Mouse (Mus musculus) lung, embryonic 14.5 days (tissue): ENCODE data around the gene Rcan1. TPM values are rescaled to one million over a fixed set of nuclear protein-coding genes. Genes with fewer than 3 reads are reported as not detected.

Experiments used
- ATAC-seq: fragments of 200-750 bp; cut with Nextera tagmentation; 2 replicates; pipeline ENCODE4 v1.8.0; 2017; ENCODE audit warnings: mild to moderate bottlenecking, moderate TSS enrichment, moderate library complexity; ENCODE audit not compliant: insufficient read depth
- DNase-seq: peaks from one replicate; pipeline ENCODE4 v3.0.0-alpha.2; 2015
- H3K27ac ChIP-seq: fragments of 300-500 bp; sonication (generic); 2 replicates; pipeline ENCODE4 v1.5.1; 2014; ENCODE audit warnings: low read depth, mild to moderate bottlenecking, moderate library complexity
- H3K27me3 ChIP-seq: fragments of 300-500 bp; sonication (generic); 2 replicates; pipeline ENCODE4 v1.6.1; 2014; ENCODE audit warnings: low read length, control low read depth; ENCODE audit not compliant: insufficient read depth
- H3K36me3 ChIP-seq: fragments of 300-500 bp; sonication (generic); 2 replicates; pipeline ENCODE4 v1.6.1; 2014; ENCODE audit warnings: control low read depth; ENCODE audit not compliant: insufficient read depth
- H3K4me1 ChIP-seq: fragments of 300-500 bp; sonication (generic); 2 replicates; pipeline ENCODE4 v1.6.1; 2014; ENCODE audit warnings: antibody characterized with exemption, control low read depth; ENCODE audit not compliant: insufficient read depth
- H3K4me2 ChIP-seq: fragments of 300-500 bp; sonication (generic); 2 replicates; pipeline ENCODE4 v1.6.1; 2014; ENCODE audit warnings: mild to moderate bottlenecking
- H3K4me3 ChIP-seq: fragments of 300-500 bp; sonication (generic); 2 replicates; pipeline ENCODE4 v1.5.1; 2014; ENCODE audit warnings: low read depth, low read length
- H3K9ac ChIP-seq: fragments of 300-500 bp; sonication (generic); 2 replicates; pipeline ENCODE4 v1.6.1; 2014
- H3K9me3 ChIP-seq: fragments of 300-500 bp; sonication (generic); 2 replicates; pipeline ENCODE4 v1.6.1; 2016; ENCODE audit warnings: low read depth, low read length, control low read depth
- CTCF ChIP-seq: IDR thresholded peaks from 2 replicates; pipeline ENCODE4 v1.5.1; 2016; ENCODE audit warnings: antibody characterized with exemption, low read depth
- WGBS: fragments of 180-500 bp; shearing (Covaris S2); extraction: QIAGEN DNeasy Blood & Tissue Kit; methylation state at CpG from one replicate; pipeline ENCODE4 v1.1.7; 2014; 5-methylcytosine and 5-hydroxymethylcytosine counted together
- polyA plus RNA-seq: library from polyadenylated mRNA; unstranded; fragments of >200 nt; fragmentation: Nextera tagmentation; extraction: Ambion mirVana; gene quantifications from 2 replicates; pipeline ENCODE4 v1.2.1, GENCODE M21; 2014

The Rcan1 gene
- polyA plus RNA-seq, 1 experiment from 2014 or later, result 47.8 TPM

GRCm38 (mm10) chr16:92410344-92410743, 60.3 kb downstream of the Rcan1 start:
- Histone ChIP-seq H3K4me1 (peaks cover 19% of the 10 kb centered on the region), H3K4me2 (no peak overlapping the region), H3K9me3 (no peaks in the 10 kb centered on the region), H3K36me3 (no peaks in the 10 kb centered on the region), H3K27ac (no peak overlapping the region), H3K9ac (no peak overlapping the region), H3K4me3 (no peak overlapping the region), H3K27me3 (no peaks in the 10 kb centered on the region)
- ATAC-seq (no peak), DNase-seq (no peak)
- no peak for TF ChIP-seq CTCF
- 79% methylated on average over 2 of the region's 2 CpGs for WGBS

- Histone ChIP-seq H3K36me3 (no peaks in the 10 kb centered on the region), H3K4me3 (no peak overlapping the region), H3K9ac (no peak overlapping the region), H3K9me3 (no peaks in the 10 kb centered on the region), H3K27me3 (no peaks in the 10 kb centered on the region), H3K4me2 (no peak overlapping the region), H3K27ac (peak overlapping the region; percentile 60; the same call in 1 of the 2 replicates), H3K4me1 (peaks cover 26% of the 10 kb centered on the region)
- ATAC-seq, result no peak
- TF ChIP-seq CTCF, result no peak
- DNase-seq, result peak; percentile 75
- 45% methylated on average over 2 of the region's 2 CpGs for WGBS
Observed at GRCm38 (mm10) chr16:92407883-92408282, 62.8 kb downstream of the Rcan1 start.

GRCm38 (mm10) chr16:92404141-92404540, 66.5 kb downstream of the Rcan1 start:
- no peak for ATAC-seq
- Histone ChIP-seq H3K9ac (no peak overlapping the region), H3K4me1 (peaks cover 40% of the 10 kb centered on the region), H3K36me3 (no peaks in the 10 kb centered on the region), H3K27ac (peak overlapping the region; percentile 63), H3K4me2 (no peak overlapping the region), H3K9me3 (no peaks in the 10 kb centered on the region), H3K4me3 (no peak overlapping the region), H3K27me3 (no peaks in the 10 kb centered on the region)
- TF ChIP-seq CTCF, result no peak
- DNase-seq, result no peak
- WGBS, result 92% methylated on average over 2 of the region's 2 CpGs

GRCm38 (mm10) chr16:92403069-92403468, 67.6 kb downstream of the Rcan1 start:
- Histone ChIP-seq H3K27ac (peak overlapping the region; percentile 90), H3K4me2 (peak overlapping the region; percentile 39), H3K9ac (0 out of 2 replicates have a peak overlapping the region, but pooled peaks have one; percentile 0), H3K4me3 (no peak overlapping the region), H3K9me3 (no peaks in the 10 kb centered on the region), H3K27me3 (no peaks in the 10 kb centered on the region), H3K36me3 (no peaks in the 10 kb centered on the region), H3K4me1 (peaks cover 49% of the 10 kb centered on the region)
- no peak for TF ChIP-seq CTCF
- DNase-seq, result peak; percentile 92
- peak; percentile 72 for ATAC-seq
- 24% methylated on average over 10 of the region's 10 CpGs for WGBS

- Histone ChIP-seq H3K27me3 (no peaks in the 10 kb centered on the region), H3K4me2 (no peak overlapping the region), H3K9ac (no peak overlapping the region), H3K4me3 (no peak overlapping the region), H3K4me1 (peaks cover 46% of the 10 kb centered on the region), H3K9me3 (no peaks in the 10 kb centered on the region), H3K27ac (peak overlapping the region; percentile 90), H3K36me3 (peaks cover under 1% of the 10 kb centered on the region; the same call in 1 of the 2 replicates)
- ATAC-seq, result no peak
- no peak for TF ChIP-seq CTCF
- WGBS, result 38% methylated on average over 8 of the region's 8 CpGs
- DNase-seq, result no peak
Observed at GRCm38 (mm10) chr16:92402216-92402615, 68.5 kb downstream of the Rcan1 start.

GRCm38 (mm10) chr16:92401206-92401605, 69.5 kb downstream of the Rcan1 start:
- Histone ChIP-seq H3K27me3 (no peaks in the 10 kb centered on the region), H3K4me1 (peaks cover 46% of the 10 kb centered on the region), H3K4me2 (no peak overlapping the region), H3K9me3 (no peaks in the 10 kb centered on the region), H3K9ac (no peak overlapping the region), H3K36me3 (peaks cover 11% of the 10 kb centered on the region), H3K27ac (no peak overlapping the region), H3K4me3 (no peak overlapping the region)
- TF ChIP-seq CTCF, result no peak
- no peak for ATAC-seq
- WGBS, result 53% methylated on average over 10 of the region's 10 CpGs
- no peak for DNase-seq

GRCm38 (mm10) chr16:92399490-92400458, 70.9 kb downstream of the Rcan1 start:
- peak overlapping the region; percentile 71 for H3K9ac ChIP-seq
- H3K27me3 ChIP-seq, result no peaks in the 10 kb centered on the region
- peak overlapping the region; percentile 86 for H3K4me2 ChIP-seq
- peak; percentile 81 for ATAC-seq
- H3K27ac ChIP-seq, result peak overlapping the region; percentile 96
- WGBS, result under 1% methylated on average over 37 of the region's 37 CpGs
- peak; percentile 20; the same call in 1 of the 2 replicates for TF ChIP-seq CTCF
- peak overlapping the region; percentile 47 for H3K4me3 ChIP-seq
- H3K4me1 ChIP-seq, result peaks cover 46% of the 10 kb centered on the region
- H3K9me3 ChIP-seq, result no peaks in the 10 kb centered on the region
- DNase-seq, result peak; percentile 96
- peaks cover 24% of the 10 kb centered on the region for H3K36me3 ChIP-seq
